Mouse (Mus musculus): ENCODE results near the gene Dcp1b. TPM values are rescaled to one million over a fixed set of nuclear protein-coding genes. Genes with fewer than 3 reads are reported as not detected.

Gene Dcp1b
- polyA plus RNA-seq, 1 experiment from 2014 or later: 6.4 TPM

DNA sequence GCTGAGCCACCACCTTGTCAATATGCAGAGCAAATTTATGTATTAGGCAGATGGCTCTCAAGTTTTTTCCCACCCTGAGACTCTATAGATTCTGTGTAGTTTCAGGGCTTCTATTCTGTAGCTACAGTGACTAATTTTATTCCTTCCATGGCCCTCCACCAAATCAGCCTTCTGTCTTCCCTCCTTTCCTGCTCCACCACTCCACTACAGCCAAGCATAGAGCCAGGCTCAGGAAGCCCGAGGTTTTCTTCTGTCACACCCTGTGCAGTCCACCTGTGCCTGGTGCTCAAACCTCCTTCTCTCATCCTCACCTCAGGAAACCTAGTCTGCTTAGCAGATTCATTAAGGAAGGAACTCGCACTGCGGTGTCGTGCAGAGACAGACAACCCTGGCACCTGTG, 29.9 kb upstream of the Dcp1b start:
- H3K9me3 ChIP-seq (ENCODE audit: control insufficient read depth, low read length): 0 out of 2 replicates have a peak, but pooled peaks cover 3% of the 10 kb centered on the region
- H3K27ac ChIP-seq (ENCODE audit: low read length): no peak overlapping the region
- ATAC-seq: no peak
- no peak overlapping the region for H3K4me2 ChIP-seq (ENCODE audit: low read depth, low read length)
- no peak overlapping the region for H3K4me3 ChIP-seq (ENCODE audit: low read length)
- H3K27me3 ChIP-seq (replicated peaks; ENCODE audit: control insufficient read depth, insufficient read depth, low read length): peaks cover 3% of the 10 kb centered on the region; the same call in 1 of the 2 replicates
- no peaks in the 10 kb centered on the region for H3K36me3 ChIP-seq (ENCODE audit: control insufficient read depth, insufficient read depth, low read length)
- H3K4me1 ChIP-seq (ENCODE audit: control insufficient read depth, insufficient read depth, low read length): no peaks in the 10 kb centered on the region
- WGBS: 19% methylated on average over 4 of the region's 4 CpGs
- no peak overlapping the region for H3K9ac ChIP-seq (ENCODE audit: low read depth, low read length)

DNA sequence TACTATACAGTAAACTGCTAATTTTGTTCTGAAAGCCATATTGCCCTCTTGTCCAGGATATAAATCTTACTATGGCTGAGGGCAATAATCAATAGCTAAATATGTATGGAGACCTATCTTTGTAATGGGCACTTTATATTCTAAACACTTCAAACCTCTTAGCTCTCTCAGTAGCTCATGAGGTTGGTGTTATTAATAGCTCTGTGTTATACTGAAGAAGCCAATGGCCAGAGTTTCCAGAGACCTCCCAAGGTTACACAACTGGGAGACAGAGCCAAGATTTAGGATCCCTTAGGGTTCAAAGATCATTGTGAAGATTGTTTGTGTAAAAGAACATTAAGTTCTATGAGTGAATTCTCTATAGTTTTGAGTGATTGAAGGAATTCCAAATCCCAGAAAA, 9.4 kb upstream of the Dcp1b start:
- H3K4me1 ChIP-seq (ENCODE audit: control insufficient read depth, insufficient read depth, low read length): no peaks in the 10 kb centered on the region
- no peaks in the 10 kb centered on the region for H3K9me3 ChIP-seq (ENCODE audit: control insufficient read depth, low read length)
- H3K9ac ChIP-seq (ENCODE audit: low read depth, low read length): no peak overlapping the region
- H3K27ac ChIP-seq (ENCODE audit: low read length): no peak overlapping the region
- no peaks in the 10 kb centered on the region for H3K27me3 ChIP-seq (replicated peaks; ENCODE audit: control insufficient read depth, insufficient read depth, low read length)
- H3K36me3 ChIP-seq (ENCODE audit: control insufficient read depth, insufficient read depth, low read length): no peaks in the 10 kb centered on the region
- no peak overlapping the region for H3K4me2 ChIP-seq (ENCODE audit: low read depth, low read length)
- no peak for ATAC-seq
- H3K4me3 ChIP-seq (ENCODE audit: low read length): no peak overlapping the region

DNA sequence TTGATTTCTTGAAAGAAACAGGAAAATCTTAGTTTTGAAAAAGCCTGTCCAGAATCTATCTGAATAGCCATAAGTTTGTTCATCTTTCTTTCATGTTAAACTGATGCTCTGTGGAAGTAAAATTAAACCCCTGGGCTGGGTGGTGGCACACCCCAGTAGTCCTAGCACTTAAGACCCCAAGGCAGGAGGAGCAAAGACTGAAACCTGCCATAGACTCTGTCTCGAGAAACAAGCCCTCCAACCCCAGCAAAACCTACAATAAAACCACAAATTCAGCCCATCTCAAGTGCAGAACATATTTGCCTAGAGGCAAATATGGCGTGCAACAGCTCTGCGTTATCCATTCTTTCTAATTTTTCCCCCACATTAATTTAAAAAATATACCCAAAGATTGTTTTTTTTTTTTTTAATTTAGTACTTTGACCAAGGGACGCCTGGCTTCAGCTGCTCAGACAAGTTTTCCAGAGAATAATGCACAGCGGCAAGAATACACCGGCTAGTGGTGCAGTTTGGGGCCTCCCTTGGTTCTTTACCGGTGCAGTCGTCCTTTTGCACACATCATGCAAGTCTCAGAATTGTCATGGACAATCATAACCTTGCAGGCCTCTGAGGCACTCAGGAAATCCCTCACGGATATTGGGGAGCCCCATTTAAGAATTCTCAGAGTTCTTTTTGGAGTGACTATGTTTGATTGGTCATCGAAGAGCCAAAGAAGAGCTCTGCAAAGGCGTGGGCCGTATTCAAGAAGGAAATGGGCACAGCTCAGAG, 562 bp upstream of the Dcp1b start:
- Histone ChIP-seq H3K27ac (ENCODE audit: low read length) (0 out of 2 replicates have a peak overlapping the region, but pooled peaks have one; percentile 18), H3K9me3 (ENCODE audit: control insufficient read depth, low read length) (no peaks in the 10 kb centered on the region), H3K27me3 (replicated peaks; ENCODE audit: control insufficient read depth, insufficient read depth, low read length) (no peaks in the 10 kb centered on the region), H3K9ac (ENCODE audit: low read depth, low read length) (0 out of 2 replicates have a peak overlapping the region, but pooled peaks have one; percentile 87), H3K4me2 (ENCODE audit: low read depth, low read length) (peak overlapping the region; percentile 63), H3K4me1 (ENCODE audit: control insufficient read depth, insufficient read depth, low read length) (no peaks in the 10 kb centered on the region), H3K4me3 (ENCODE audit: low read length) (peak overlapping the region; percentile 83), H3K36me3 (ENCODE audit: control insufficient read depth, insufficient read depth, low read length) (no peaks in the 10 kb centered on the region)
- WGBS: 54% methylated on average over 12 of the region's 12 CpGs
- ATAC-seq: no peak

DNA sequence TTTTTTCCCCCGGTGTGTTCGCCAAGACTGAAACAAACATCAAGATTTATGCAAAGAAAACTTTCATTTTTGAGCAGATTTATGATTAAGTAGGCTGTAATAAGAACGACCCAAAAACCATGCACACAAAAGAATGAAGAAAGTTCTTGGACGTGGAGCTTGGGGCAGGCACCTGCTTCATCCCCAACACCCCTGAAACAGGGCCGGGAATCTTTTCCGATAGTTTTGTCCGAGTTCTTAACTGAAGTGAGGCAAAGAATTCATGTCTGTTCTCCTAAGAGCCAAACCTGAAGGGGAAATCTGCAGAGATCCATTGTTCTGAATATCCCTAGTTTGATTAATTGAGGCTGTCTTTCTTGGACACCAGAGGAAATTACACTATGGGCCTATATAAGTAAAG, 1.1 kb downstream of the Dcp1b start:
- ATAC-seq: no peak
- peak overlapping the region; percentile 63 for H3K4me2 ChIP-seq (ENCODE audit: low read depth, low read length)
- 71% methylated on average over 7 of the region's 7 CpGs for WGBS
- no peaks in the 10 kb centered on the region for H3K4me1 ChIP-seq (ENCODE audit: control insufficient read depth, insufficient read depth, low read length)
- no peaks in the 10 kb centered on the region for H3K36me3 ChIP-seq (ENCODE audit: control insufficient read depth, insufficient read depth, low read length)
- H3K4me3 ChIP-seq (ENCODE audit: low read length): no peak overlapping the region
- no peaks in the 10 kb centered on the region for H3K27me3 ChIP-seq (replicated peaks; ENCODE audit: control insufficient read depth, insufficient read depth, low read length)
- no peaks in the 10 kb centered on the region for H3K9me3 ChIP-seq (ENCODE audit: control insufficient read depth, low read length)
- no peak overlapping the region for H3K27ac ChIP-seq (ENCODE audit: low read length)
- H3K9ac ChIP-seq (ENCODE audit: low read depth, low read length): 0 out of 2 replicates have a peak overlapping the region, but pooled peaks have one; percentile 38

DNA sequence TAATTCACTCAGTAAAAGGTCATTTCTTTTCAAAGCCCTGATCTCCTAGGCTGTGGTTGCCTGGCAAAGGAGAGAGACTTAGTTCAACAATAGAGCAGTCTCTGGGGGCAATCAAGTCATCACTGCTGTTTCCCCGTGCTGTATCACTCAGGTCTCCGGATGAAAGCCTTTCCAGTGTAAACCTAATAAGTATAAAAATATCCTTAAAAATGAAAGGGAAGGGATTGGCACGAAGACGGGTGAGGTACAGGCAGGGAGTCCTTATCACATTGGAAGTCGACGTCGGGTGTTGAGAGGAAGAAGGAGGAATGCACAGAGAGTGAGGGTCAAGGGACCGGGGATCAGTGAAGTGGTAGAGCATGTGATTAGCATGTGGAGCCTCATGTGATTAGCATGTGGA, 2.0 kb downstream of the Dcp1b start:
- H3K9me3 ChIP-seq (ENCODE audit: control insufficient read depth, low read length): no peaks in the 10 kb centered on the region
- H3K4me2 ChIP-seq (ENCODE audit: low read depth, low read length): no peak overlapping the region
- 56% methylated on average over 8 of the region's 8 CpGs for WGBS
- H3K4me1 ChIP-seq (ENCODE audit: control insufficient read depth, insufficient read depth, low read length): no peaks in the 10 kb centered on the region
- H3K36me3 ChIP-seq (ENCODE audit: control insufficient read depth, insufficient read depth, low read length): no peaks in the 10 kb centered on the region
- no peak overlapping the region for H3K4me3 ChIP-seq (ENCODE audit: low read length)
- H3K27ac ChIP-seq (ENCODE audit: low read length): no peak overlapping the region
- ATAC-seq: no peak
- H3K27me3 ChIP-seq (replicated peaks; ENCODE audit: control insufficient read depth, insufficient read depth, low read length): no peaks in the 10 kb centered on the region
- no peak overlapping the region for H3K9ac ChIP-seq (ENCODE audit: low read depth, low read length)

DNA sequence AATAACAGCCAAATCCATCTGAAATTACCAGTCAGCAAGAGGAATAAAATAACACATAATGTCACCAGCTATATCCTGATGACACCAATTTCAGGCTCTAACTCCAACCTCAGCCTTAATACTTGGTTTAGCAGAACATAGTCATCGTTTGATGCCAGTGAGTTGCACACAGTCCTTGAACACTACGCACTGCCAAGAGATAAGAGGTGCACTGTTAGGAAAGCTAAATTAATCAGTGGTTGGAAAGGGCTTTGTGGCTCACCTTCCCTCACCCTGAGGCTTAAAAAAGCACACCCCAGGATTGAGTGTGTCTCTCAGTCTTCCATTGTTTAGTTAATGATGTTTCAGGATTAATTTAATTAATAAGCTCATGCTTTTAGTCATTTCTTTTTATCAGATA, 5.1 kb downstream of the Dcp1b start:
- H3K9me3 ChIP-seq (ENCODE audit: control insufficient read depth, low read length): no peaks in the 10 kb centered on the region
- no peak overlapping the region for H3K4me2 ChIP-seq (ENCODE audit: low read depth, low read length)
- ATAC-seq: no peak
- 83% methylated on average over 2 of the region's 2 CpGs for WGBS
- H3K4me3 ChIP-seq (ENCODE audit: low read length): no peak overlapping the region
- no peak overlapping the region for H3K27ac ChIP-seq (ENCODE audit: low read length)
- H3K27me3 ChIP-seq (replicated peaks; ENCODE audit: control insufficient read depth, insufficient read depth, low read length): no peaks in the 10 kb centered on the region
- H3K4me1 ChIP-seq (ENCODE audit: control insufficient read depth, insufficient read depth, low read length): no peaks in the 10 kb centered on the region
- H3K9ac ChIP-seq (ENCODE audit: low read depth, low read length): no peak overlapping the region
- H3K36me3 ChIP-seq (ENCODE audit: control insufficient read depth, insufficient read depth, low read length): no peaks in the 10 kb centered on the region

DNA sequence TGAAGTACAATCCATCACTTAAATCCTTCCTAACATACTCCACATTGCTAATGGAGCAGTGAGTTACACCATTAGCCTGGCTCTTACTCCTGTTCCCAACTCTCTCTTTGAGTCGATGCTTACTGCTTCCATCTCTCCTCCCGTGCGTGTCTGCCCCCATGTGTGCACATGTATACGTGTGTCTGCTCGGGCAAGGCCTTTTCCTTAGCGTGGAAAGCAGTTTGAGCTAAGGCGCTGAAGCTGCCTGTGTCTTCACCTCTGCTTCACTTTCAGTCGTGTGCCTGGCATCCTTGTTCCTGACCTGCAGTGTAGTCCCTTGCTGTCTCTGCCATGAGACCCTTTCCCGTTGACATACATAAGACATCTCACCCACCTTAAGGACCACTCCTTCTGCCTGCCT, 7.2 kb downstream of the Dcp1b start:
- H3K9ac ChIP-seq (ENCODE audit: low read depth, low read length): no peak overlapping the region
- no peaks in the 10 kb centered on the region for H3K36me3 ChIP-seq (ENCODE audit: control insufficient read depth, insufficient read depth, low read length)
- ATAC-seq: no peak
- no peak overlapping the region for H3K4me2 ChIP-seq (ENCODE audit: low read depth, low read length)
- H3K27me3 ChIP-seq (replicated peaks; ENCODE audit: control insufficient read depth, insufficient read depth, low read length): no peaks in the 10 kb centered on the region
- WGBS: 82% methylated on average over 9 of the region's 9 CpGs
- no peak overlapping the region for H3K4me3 ChIP-seq (ENCODE audit: low read length)
- H3K27ac ChIP-seq (ENCODE audit: low read length): no peak overlapping the region
- no peaks in the 10 kb centered on the region for H3K4me1 ChIP-seq (ENCODE audit: control insufficient read depth, insufficient read depth, low read length)
- H3K9me3 ChIP-seq (ENCODE audit: control insufficient read depth, low read length): no peaks in the 10 kb centered on the region

DNA sequence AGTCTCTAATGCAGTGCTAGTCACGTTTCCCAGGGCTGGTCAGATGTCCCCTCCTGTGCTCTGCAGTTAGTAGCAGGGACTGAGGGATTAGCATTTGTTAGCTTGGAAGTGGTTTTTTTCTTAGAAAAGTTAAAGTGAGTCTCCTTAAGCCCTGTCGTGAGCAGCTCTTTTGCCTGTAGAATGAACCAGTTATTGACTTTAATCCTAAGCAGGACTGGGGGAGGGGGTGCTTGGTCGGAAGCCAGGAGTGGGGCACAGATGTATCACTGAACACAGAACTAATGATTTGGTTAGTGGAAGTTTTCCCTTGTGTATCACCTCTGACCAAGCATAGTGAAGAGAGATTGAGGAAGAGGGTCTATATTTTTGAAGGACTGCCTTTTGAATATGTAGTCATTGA, 8.7 kb downstream of the Dcp1b start:
- Histone ChIP-seq H3K9me3 (ENCODE audit: control insufficient read depth, low read length) (no peaks in the 10 kb centered on the region), H3K36me3 (ENCODE audit: control insufficient read depth, insufficient read depth, low read length) (no peaks in the 10 kb centered on the region), H3K4me3 (ENCODE audit: low read length) (no peak overlapping the region), H3K27ac (ENCODE audit: low read length) (no peak overlapping the region), H3K9ac (ENCODE audit: low read depth, low read length) (no peak overlapping the region), H3K4me2 (ENCODE audit: low read depth, low read length) (no peak overlapping the region), H3K27me3 (replicated peaks; ENCODE audit: control insufficient read depth, insufficient read depth, low read length) (no peaks in the 10 kb centered on the region), H3K4me1 (ENCODE audit: control insufficient read depth, insufficient read depth, low read length) (no peaks in the 10 kb centered on the region)
- WGBS: 64% methylated on average over 3 of the region's 3 CpGs
- ATAC-seq: no peak

DNA sequence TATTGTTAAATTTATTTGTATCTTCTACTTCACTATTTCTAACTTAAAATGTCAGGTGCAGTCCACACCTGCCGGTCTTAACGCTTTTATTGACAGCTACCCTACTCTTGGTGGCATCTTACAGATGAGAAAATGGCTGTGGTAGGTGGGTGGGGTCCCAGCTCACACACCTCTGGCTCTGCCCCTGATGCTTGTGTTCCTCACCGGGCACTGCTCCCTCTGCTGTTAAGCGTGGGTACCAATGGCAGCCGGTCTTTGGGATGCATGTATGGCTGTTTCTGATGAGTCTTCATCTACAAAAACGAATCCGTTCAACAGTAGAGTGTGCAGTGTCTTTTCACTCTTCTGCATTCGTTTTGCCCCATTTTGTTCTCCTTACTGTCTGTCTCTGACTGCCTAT, 11.6 kb downstream of the Dcp1b start:
- Histone ChIP-seq H3K27ac (ENCODE audit: low read length) (no peak overlapping the region), H3K9ac (ENCODE audit: low read depth, low read length) (no peak overlapping the region), H3K36me3 (ENCODE audit: control insufficient read depth, insufficient read depth, low read length) (no peaks in the 10 kb centered on the region), H3K4me3 (ENCODE audit: low read length) (no peak overlapping the region), H3K4me1 (ENCODE audit: control insufficient read depth, insufficient read depth, low read length) (no peaks in the 10 kb centered on the region), H3K9me3 (ENCODE audit: control insufficient read depth, low read length) (no peaks in the 10 kb centered on the region), H3K27me3 (replicated peaks; ENCODE audit: control insufficient read depth, insufficient read depth, low read length) (no peaks in the 10 kb centered on the region), H3K4me2 (ENCODE audit: low read depth, low read length) (no peak overlapping the region)
- no peak for ATAC-seq
- WGBS: 60% methylated on average over 8 of the region's 8 CpGs

DNA sequence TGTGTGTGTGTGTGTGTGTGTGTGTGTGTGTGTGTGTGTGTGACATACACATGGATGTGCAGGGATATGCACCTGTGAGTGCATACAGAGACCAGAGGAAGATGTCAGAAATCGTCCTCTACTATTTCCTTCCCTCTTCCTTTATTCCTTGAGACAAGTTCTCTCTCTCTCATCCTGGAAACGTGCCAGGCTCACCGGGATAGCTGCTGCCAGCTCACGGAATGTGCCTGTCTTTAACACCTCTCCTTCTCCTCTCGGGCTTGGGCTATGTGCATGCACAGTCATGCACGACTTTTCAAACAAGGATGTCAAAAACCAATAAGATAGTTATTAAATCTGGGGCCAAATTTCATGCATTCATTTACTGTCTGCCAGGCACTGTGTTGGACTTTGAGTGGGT, 12.6 kb downstream of the Dcp1b start:
- no peaks in the 10 kb centered on the region for H3K9me3 ChIP-seq (ENCODE audit: control insufficient read depth, low read length)
- no peaks in the 10 kb centered on the region for H3K4me1 ChIP-seq (ENCODE audit: control insufficient read depth, insufficient read depth, low read length)
- H3K27me3 ChIP-seq (replicated peaks; ENCODE audit: control insufficient read depth, insufficient read depth, low read length): no peaks in the 10 kb centered on the region
- no peak overlapping the region for H3K4me3 ChIP-seq (ENCODE audit: low read length)
- WGBS: 71% methylated on average over 6 of the region's 6 CpGs
- no peak overlapping the region for H3K9ac ChIP-seq (ENCODE audit: low read depth, low read length)
- H3K27ac ChIP-seq (ENCODE audit: low read length): no peak overlapping the region
- no peak for ATAC-seq
- H3K4me2 ChIP-seq (ENCODE audit: low read depth, low read length): no peak overlapping the region
- no peaks in the 10 kb centered on the region for H3K36me3 ChIP-seq (ENCODE audit: control insufficient read depth, insufficient read depth, low read length)
